Mouse (Mus musculus) intestine, postnatal 0 days (tissue): Measurements from ENCODE around the gene Mrc2. TPM values are rescaled to one million over a fixed set of nuclear protein-coding genes. Genes with fewer than 3 reads are reported as not detected.

ENCODE experiments used
- ATAC-seq: fragments of 200-750 bp; cut with Nextera tagmentation; 2 replicates; pipeline ENCODE4 v1.8.0; 2017; ENCODE audit warnings: mild to moderate bottlenecking, moderate TSS enrichment, moderate library complexity
- H3K27ac ChIP-seq: fragments of 300-500 bp; sonication (generic); 2 replicates; pipeline ENCODE4 v1.5.1; 2014; ENCODE audit warnings: mild to moderate bottlenecking, low read depth, low read length, moderate library complexity
- H3K27me3 ChIP-seq: fragments of 300-500 bp; sonication (generic); replicated peaks from 2 replicates; pipeline ENCODE4 v1.6.1; 2014; ENCODE audit warnings: low read length, mixed read lengths; ENCODE audit not compliant: control insufficient read depth, insufficient read depth
- H3K36me3 ChIP-seq: fragments of 300-500 bp; sonication (generic); 2 replicates; pipeline ENCODE4 v1.6.1; 2014; ENCODE audit warnings: mild to moderate bottlenecking, moderate library complexity; ENCODE audit not compliant: control insufficient read depth, insufficient read depth
- H3K4me1 ChIP-seq: fragments of 300-500 bp; sonication (generic); replicated peaks from 2 replicates; pipeline ENCODE4 v1.6.1; 2014; ENCODE audit warnings: antibody characterized with exemption, low read length, mixed read lengths; ENCODE audit not compliant: control insufficient read depth, insufficient read depth
- H3K4me2 ChIP-seq: fragments of 300-500 bp; sonication (generic); replicated peaks from 2 replicates; pipeline ENCODE4 v1.6.1; 2014; ENCODE audit warnings: low read depth, mild to moderate bottlenecking, moderate library complexity
- H3K4me3 ChIP-seq: fragments of 300-500 bp; sonication (generic); 2 replicates; pipeline ENCODE4 v1.5.1; 2014; ENCODE audit warnings: low read depth, low read length
- H3K9ac ChIP-seq: fragments of 300-500 bp; sonication (generic); 2 replicates; pipeline ENCODE4 v1.6.1; 2014; ENCODE audit warnings: mild to moderate bottlenecking, low read depth, low read length
- H3K9me3 ChIP-seq: fragments of 300-500 bp; sonication (generic); 2 replicates; pipeline ENCODE4 v1.6.1; 2016; ENCODE audit warnings: mixed run types; ENCODE audit not compliant: control insufficient read depth
- CTCF ChIP-seq: sonication (generic); IDR thresholded peaks from 2 replicates; pipeline ENCODE4 v1.5.1; 2016; ENCODE audit warnings: low read depth, mild to moderate bottlenecking, control low read depth, antibody characterized with exemption, moderate library complexity
- WGBS: fragments of 180-500 bp; shearing (Covaris S2); extraction: QIAGEN DNeasy Blood & Tissue Kit; methylation state at CpG from one replicate; pipeline ENCODE4 v1.1.7; 2014; 5-methylcytosine and 5-hydroxymethylcytosine counted together
- polyA plus RNA-seq: library from polyadenylated mRNA; unstranded; fragments of >200 nt; fragmentation: Nextera tagmentation; extraction: Ambion mirVana; gene quantifications from 2 replicates; pipeline ENCODE4 v1.2.1, GENCODE M21; 2015

Gene Mrc2
- polyA plus RNA-seq, 1 experiment from 2014 or later: 1.7 TPM

GRCm38 (mm10) chr11:105350643-105351042 lies 58.2 kb downstream of the Mrc2 start:
- H3K4me3 ChIP-seq: no peak overlapping the region
- 93% methylated on average over 7 of the region's 7 CpGs for WGBS
- no peaks in the 10 kb centered on the region for H3K9me3 ChIP-seq
- no peak overlapping the region for H3K4me2 ChIP-seq
- no peaks in the 10 kb centered on the region for H3K27me3 ChIP-seq
- TF ChIP-seq CTCF: no peak
- ATAC-seq: no peak
- no peak overlapping the region for H3K27ac ChIP-seq
- peaks cover 14% of the 10 kb centered on the region for H3K4me1 ChIP-seq
- H3K36me3 ChIP-seq: peaks cover 4% of the 10 kb centered on the region; the same call in 1 of the 2 replicates
- H3K9ac ChIP-seq: no peak overlapping the region

DNA sequence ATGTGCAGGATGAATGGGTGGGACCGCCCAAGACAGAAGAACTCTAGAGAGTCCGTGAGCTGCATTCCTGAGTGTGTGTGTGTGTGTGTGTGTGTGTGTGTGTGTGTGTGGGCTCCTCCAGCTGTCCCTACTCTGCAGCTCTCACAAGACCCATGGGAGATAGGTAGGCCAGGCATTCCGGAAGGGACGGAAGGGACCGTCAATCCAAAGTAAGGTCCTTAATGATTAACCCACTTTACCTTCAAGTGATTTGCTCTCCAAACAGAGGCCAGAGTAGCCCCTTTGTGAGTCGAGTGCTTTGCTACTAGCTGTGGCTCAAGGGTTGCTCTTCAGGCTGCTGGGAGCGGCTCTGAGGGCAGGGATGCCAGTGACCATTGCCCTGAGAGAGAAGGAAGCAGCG lies 59.7 kb downstream of the Mrc2 start:
- Histone ChIP-seq H3K4me3 (no peak overlapping the region), H3K9ac (no peak overlapping the region), H3K4me1 (peaks cover 14% of the 10 kb centered on the region), H3K4me2 (no peak overlapping the region), H3K27ac (no peak overlapping the region), H3K27me3 (no peaks in the 10 kb centered on the region), H3K9me3 (no peaks in the 10 kb centered on the region), H3K36me3 (peaks cover 4% of the 10 kb centered on the region; the same call in 1 of the 2 replicates)
- 36% methylated on average over 8 of the region's 8 CpGs for WGBS
- no peak for TF ChIP-seq CTCF
- ATAC-seq: 0 out of 2 replicates have a peak, but pooled peaks have one; percentile 29

- Histone ChIP-seq H3K27me3 (no peaks in the 10 kb centered on the region), H3K9me3 (no peaks in the 10 kb centered on the region), H3K4me3 (no peak overlapping the region), H3K36me3 (peaks cover 4% of the 10 kb centered on the region; the same call in 1 of the 2 replicates), H3K27ac (no peak overlapping the region), H3K4me1 (peaks cover 14% of the 10 kb centered on the region), H3K9ac (no peak overlapping the region), H3K4me2 (no peak overlapping the region)
- no peak for TF ChIP-seq CTCF
- 39% methylated on average over 9 of the region's 9 CpGs for WGBS
- no peak for ATAC-seq
Observed at GRCm38 (mm10) chr11:105352954-105353890, 60.8 kb downstream of the Mrc2 start.

GRCm38 (mm10) chr11:105353891-105354280 lies 61.4 kb downstream of the Mrc2 start:
- no peak overlapping the region for H3K4me3 ChIP-seq
- 0 out of 2 replicates have a peak, but pooled peaks cover 4% of the 10 kb centered on the region for H3K36me3 ChIP-seq
- H3K4me1 ChIP-seq: peaks cover 14% of the 10 kb centered on the region
- H3K9me3 ChIP-seq: no peaks in the 10 kb centered on the region
- H3K27me3 ChIP-seq: no peaks in the 10 kb centered on the region
- H3K4me2 ChIP-seq: no peak overlapping the region
- no peak for TF ChIP-seq CTCF
- no peak overlapping the region for H3K9ac ChIP-seq
- 84% methylated on average over 4 of the region's 4 CpGs for WGBS
- H3K27ac ChIP-seq: no peak overlapping the region
- ATAC-seq: no peak

- no peak overlapping the region for H3K4me3 ChIP-seq
- no peak overlapping the region for H3K27ac ChIP-seq
- no peak overlapping the region for H3K9ac ChIP-seq
- no peak for ATAC-seq
- WGBS: 52% methylated on average over 7 of the region's 7 CpGs
- H3K36me3 ChIP-seq: no peaks in the 10 kb centered on the region
- H3K27me3 ChIP-seq: no peaks in the 10 kb centered on the region
- H3K4me2 ChIP-seq: no peak overlapping the region
- peaks cover 14% of the 10 kb centered on the region for H3K4me1 ChIP-seq
- no peaks in the 10 kb centered on the region for H3K9me3 ChIP-seq
- no peak for TF ChIP-seq CTCF
Observed at GRCm38 (mm10) chr11:105356301-105356700, 63.9 kb downstream of the Mrc2 start.

DNA sequence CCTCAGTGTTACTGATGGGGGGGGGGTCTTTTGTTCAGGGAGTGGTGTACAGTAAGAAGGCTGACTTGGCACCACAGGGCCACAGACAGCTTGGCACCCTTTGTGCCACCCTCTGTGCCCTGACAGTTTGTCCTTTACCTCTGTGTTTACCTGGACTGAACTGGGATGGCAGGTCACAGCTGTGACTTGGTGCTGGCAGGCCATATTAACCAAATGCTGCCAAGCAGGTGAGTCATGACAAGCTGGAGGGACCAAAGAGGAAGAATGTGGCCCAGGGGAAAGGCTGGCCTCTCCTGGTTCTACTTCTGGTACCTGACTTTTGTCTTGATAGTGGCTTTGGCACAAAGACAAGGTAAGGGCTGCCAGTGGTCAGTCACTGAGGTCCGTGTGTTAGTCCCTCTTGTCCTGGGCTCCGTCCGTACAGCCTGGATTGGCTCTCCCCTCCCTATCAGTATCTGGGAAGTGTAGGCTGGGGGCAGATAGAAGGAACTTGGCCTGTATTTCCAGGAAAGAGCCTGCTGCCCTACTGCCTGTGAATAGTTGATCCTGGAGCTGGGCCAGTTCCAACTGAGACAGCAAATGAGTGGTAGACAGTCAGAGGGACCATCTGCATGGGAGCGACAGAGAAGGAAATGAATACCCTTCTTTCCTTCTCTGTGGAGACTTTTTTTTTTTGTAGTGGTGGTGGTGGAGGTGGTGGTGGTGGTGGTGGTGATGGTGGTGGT lies 69.8 kb downstream of the Mrc2 start:
- H3K27ac ChIP-seq: no peak overlapping the region
- H3K4me3 ChIP-seq: no peak overlapping the region
- no peak for TF ChIP-seq CTCF
- WGBS: 91% methylated on average over 4 of the region's 4 CpGs
- peaks cover 6% of the 10 kb centered on the region; the same call in 1 of the 2 replicates for H3K4me1 ChIP-seq
- no peak overlapping the region for H3K9ac ChIP-seq
- H3K36me3 ChIP-seq: no peaks in the 10 kb centered on the region
- ATAC-seq: no peak
- H3K27me3 ChIP-seq: 0 out of 2 replicates have a peak, but pooled peaks cover 4% of the 10 kb centered on the region
- no peaks in the 10 kb centered on the region for H3K9me3 ChIP-seq
- no peak overlapping the region for H3K4me2 ChIP-seq
